Mouse (Mus musculus) spleen, postnatal 36 days (tissue): Measurements from ENCODE around the gene Ankrd49.

ENCODE experiments used
- DNase-seq, 2 experiments: peaks; one replicate each; pipeline ENCODE4 v3.0.0; 2022; ENCODE audit warnings: low spot score in 2 of 2, mixed read lengths in 1 of 2

Gene Ankrd49

DNA sequence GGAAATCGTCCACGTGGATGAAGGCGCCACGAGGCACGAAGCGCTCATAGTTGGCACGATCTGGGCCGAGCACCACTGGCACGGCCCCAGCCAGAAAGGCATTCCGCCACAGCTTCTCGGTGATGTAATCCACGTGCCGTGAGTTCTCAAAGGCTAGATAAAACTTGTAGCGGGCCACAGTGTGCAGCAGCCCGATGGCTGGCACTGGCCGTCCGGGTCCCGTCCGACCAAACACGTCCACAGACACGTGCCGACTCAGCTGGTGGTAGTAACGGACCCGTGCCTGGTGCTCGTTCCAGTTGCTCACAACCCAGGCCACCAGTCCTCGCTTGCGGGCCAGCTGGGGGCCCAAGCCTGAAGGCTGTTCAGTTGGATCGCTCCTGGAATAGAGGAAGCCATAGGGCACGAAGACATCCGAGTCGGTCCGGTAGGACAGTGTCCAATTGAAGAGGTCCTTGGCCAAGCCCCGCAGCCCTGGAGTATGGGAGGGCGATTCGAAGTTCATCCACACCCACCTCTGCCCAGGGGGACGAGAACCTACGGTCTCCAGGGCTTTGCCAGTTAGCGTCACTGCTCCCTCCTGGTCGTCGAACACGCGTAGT is 33.7 kb downstream of the Ankrd49 start:
- no peak for DNase-seq

DNA sequence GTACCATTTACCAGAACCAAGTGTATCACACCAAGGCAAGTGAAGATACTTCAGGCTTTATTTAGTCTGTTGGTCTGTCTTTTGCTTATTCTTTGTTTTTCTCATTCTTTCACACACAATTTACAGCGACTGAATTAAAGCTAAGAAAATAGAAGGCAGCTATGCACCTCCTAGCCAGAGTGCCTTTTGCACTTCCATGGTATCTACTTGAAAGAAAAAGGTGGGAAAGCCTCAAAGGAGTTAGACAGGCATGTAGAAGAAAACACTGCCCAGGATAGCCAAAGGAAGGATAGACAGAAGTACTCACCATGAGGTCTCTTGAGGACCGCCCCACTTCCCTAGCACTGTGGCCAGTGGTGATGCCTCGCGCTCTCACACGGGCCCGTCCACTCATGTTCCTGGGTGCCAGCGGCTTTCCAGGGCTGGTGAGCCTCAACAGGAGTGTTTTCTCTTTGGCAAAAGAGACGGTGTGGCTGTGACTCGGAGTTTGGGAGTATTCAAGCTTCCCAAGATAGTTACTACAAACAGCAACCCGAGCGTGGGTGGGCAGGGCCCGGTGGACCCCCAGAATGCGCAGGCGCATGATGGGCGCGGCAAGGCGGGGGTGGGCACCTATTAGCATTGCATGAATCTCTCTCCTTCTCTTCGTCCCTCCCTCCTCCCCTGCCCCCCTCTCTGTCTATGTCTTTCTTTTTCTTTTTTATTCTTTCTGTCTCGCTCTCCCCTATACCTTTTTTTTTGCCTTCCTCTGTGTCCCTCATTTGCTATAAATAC is 44.3 kb downstream of the Ankrd49 start, which contains the start of gene Piwil4:
Piwil4 (minus strand) TSS at position 583 of the 774 bp plus-strand sequence.
- no peak for DNase-seq

DNA sequence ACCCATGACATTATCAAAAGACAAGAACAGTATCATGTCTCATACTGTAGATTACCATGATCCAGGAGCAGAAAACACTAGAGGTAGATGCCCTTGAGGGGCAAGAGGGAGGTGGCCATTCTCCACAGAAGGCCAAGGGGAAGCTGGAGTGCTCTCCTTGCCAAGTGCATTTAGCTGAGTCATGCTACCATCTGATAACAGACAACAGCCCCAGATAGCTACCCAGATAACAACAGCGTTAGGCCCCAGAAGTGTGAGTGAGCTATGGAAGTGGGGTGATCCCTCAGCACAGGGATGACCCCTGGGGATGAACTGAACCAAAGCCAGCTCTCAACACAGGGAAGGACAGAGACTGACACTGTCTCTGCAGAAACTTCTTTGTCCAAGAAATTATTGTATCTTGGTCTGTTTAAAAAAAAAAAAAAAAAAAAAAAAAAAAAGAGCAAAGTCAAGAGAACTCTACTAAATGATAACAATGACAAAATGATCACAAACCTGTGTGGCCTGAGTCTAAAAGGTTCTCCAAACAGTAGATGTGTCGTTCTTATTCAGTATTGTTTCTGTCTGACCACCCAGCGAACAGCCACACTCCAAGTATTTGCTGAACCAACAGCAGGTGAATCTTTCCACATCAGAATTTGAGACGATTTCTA is 45.0 kb downstream of the Ankrd49 start:
- no peak for DNase-seq

DNA sequence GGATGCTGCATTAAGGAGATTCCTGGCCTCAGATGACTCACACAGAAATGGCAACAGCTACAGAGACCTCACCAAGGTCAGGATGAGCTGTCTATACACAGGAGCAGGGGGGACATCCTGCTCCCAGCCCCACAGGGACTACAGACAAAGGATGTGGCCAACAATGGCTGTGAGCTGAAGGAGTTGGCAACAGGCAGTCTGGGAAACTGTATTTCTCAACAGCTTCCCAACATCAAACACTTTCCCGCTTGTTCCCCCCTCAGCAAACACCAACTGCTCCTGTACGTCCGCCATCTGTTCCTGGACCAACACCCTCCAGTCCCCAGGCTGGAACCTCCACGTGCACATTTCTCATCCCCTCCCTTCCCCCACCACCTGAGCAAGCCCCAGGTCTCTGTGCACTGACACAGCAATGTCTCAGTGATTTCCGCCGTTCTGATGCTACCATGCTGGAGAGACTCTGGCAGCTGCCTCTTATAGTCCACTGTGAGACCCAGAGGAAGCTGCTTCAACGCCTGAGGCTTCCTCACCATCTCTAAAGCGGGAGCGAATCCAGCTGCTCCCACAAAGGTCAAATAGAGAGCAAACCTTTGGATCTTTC is 53.6 kb downstream of the Ankrd49 start:
- DNase-seq: no peak
